Mouse (Mus musculus) bone marrow, adult 2 months (tissue): ENCODE measurements around the gene Slc25a26.

Source experiments
- CTCF ChIP-seq: fragments of 200-500 bp; IDR thresholded peaks from 2 replicates; pipeline ENCODE4 v1.5.1; 2011; ENCODE audit warnings: low read length, control low read depth; ENCODE audit not compliant: control insufficient read depth, insufficient read depth
- POLR2A ChIP-seq: fragments of 200-500 bp; IDR thresholded peaks from 2 replicates; pipeline ENCODE4 v1.6.1; 2011; ENCODE audit warnings: low read depth, mild to moderate bottlenecking, control low read depth, low read length, borderline replicate concordance; ENCODE audit not compliant: control insufficient read depth

DNA sequence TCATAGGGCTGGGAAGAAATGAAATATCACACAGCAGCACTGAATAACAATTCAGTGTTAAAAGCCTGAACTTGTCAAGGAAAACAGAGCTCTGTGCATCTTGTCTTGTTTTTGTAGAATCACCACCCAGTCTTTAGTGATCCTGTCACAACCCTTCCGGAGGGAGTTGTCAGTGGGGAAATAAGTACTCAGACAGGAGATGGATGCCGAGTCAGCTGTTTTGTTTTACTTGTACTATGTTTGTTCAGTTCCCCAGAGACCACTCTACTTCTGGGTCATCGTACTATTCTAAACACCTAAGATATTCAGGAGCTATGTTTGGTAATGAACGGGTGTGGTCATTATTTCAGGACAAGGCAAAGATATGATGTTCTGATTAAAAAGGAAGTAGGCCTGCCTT is 88.2 kb downstream of the Slc25a26 start:
- TF ChIP-seq POLR2A (no peak), CTCF (no peak)
